Mouse (Mus musculus): ENCODE results near the gene Ltbr. TPM values are rescaled to one million over a fixed set of nuclear protein-coding genes. Genes with fewer than 3 reads are reported as not detected.
A peak's percentile ranks its signal among the peaks of the same experiment; 100 is the strongest.

The Ltbr gene
- polyA plus RNA-seq, 1 experiment from 2014 or later: 69.8 TPM

GRCm38 (mm10) chr6:125318981-125319918, 5.6 kb upstream of the Ltbr start:
- H3K4me2 ChIP-seq (ENCODE audit: low read length): no peak overlapping the region
- ATAC-seq (replicated peaks; ENCODE audit: low FRiP score, low read depth): no peak
- 69% methylated on average over 15 of the region's 15 CpGs for WGBS

GRCm38 (mm10) chr6:125317077-125317476, 3.4 kb upstream of the Ltbr start:
- no peaks in the 10 kb centered on the region for H3K9me3 ChIP-seq (replicated peaks; ENCODE audit: low read length)
- no peak overlapping the region for H3K9ac ChIP-seq (ENCODE audit: low read depth, low read length)
- no peaks in the 10 kb centered on the region for H3K36me3 ChIP-seq (ENCODE audit: insufficient read depth, low read length)
- TF ChIP-seq CTCF (IDR thresholded peaks at IDR 0.05; ENCODE audit: low read depth): no peak
- peaks cover 16% of the 10 kb centered on the region; the same call in 1 of the 2 replicates for H3K4me1 ChIP-seq (replicated peaks; ENCODE audit: insufficient read depth, low read length)
- H3K4me3 ChIP-seq (replicated peaks; ENCODE audit: low read depth, low read length): no peak overlapping the region
- H3K4me2 ChIP-seq (ENCODE audit: low read length): no peak overlapping the region
- H3K27ac ChIP-seq: no peak overlapping the region
- ATAC-seq (replicated peaks; ENCODE audit: low FRiP score, low read depth) (no peak), DNase-seq (ENCODE audit: low spot score) (no peak)
- no peaks in the 10 kb centered on the region for H3K27me3 ChIP-seq (ENCODE audit: insufficient read depth, low read length)
- 50% methylated on average over 7 of the region's 7 CpGs for WGBS

More at GRCm38 (mm10) chr6:125318981-125319918, 5.6 kb upstream of the Ltbr start:
- Histone ChIP-seq H3K4me3 (replicated peaks; ENCODE audit: low read depth, low read length) (no peak overlapping the region), H3K9me3 (replicated peaks; ENCODE audit: low read length) (no peaks in the 10 kb centered on the region), H3K36me3 (ENCODE audit: insufficient read depth, low read length) (no peaks in the 10 kb centered on the region), H3K9ac (ENCODE audit: low read depth, low read length) (no peak overlapping the region), H3K27ac (peak overlapping the region; percentile 74), H3K27me3 (ENCODE audit: insufficient read depth, low read length) (no peaks in the 10 kb centered on the region), H3K4me1 (replicated peaks; ENCODE audit: insufficient read depth, low read length) (peaks cover 5% of the 10 kb centered on the region; the same call in 1 of the 2 replicates)
- TF ChIP-seq CTCF (IDR thresholded peaks at IDR 0.05; ENCODE audit: low read depth): no peak
- no peak for DNase-seq (ENCODE audit: low spot score)

DNA sequence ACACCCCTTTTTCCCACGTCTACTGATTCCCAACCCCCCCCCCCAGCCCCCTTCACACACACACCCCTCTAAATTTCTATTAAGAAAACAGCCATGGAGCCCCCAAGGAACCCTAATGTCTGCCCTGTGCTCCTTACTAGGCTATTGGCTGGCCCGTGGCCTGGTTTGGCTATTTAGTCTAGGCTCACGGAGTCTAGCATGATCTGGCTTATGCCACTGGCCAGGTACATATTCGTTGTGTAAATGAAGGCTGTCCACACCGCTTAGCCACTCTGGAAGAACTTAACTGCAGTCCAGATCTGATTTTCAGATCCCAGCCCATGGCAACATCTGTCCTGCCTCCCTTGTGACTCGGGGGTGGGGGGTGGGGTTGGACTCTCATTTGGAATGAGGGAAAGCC, 1.1 kb upstream of the Ltbr start:
- H3K9me3 ChIP-seq (replicated peaks; ENCODE audit: low read length): no peaks in the 10 kb centered on the region
- H3K36me3 ChIP-seq (ENCODE audit: insufficient read depth, low read length): 0 out of 2 replicates have a peak, but pooled peaks cover 3% of the 10 kb centered on the region
- no peak overlapping the region for H3K9ac ChIP-seq (ENCODE audit: low read depth, low read length)
- H3K27ac ChIP-seq: peak overlapping the region; percentile 89; the same call in 1 of the 2 replicates
- H3K4me2 ChIP-seq (ENCODE audit: low read length): no peak overlapping the region
- no peaks in the 10 kb centered on the region for H3K27me3 ChIP-seq (ENCODE audit: insufficient read depth, low read length)
- no peak for TF ChIP-seq CTCF (IDR thresholded peaks at IDR 0.05; ENCODE audit: low read depth)
- WGBS: 62% methylated on average over 6 of the region's 6 CpGs
- no peak overlapping the region for H3K4me3 ChIP-seq (replicated peaks; ENCODE audit: low read depth, low read length)
- peaks cover 21% of the 10 kb centered on the region; the same call in 1 of the 2 replicates for H3K4me1 ChIP-seq (replicated peaks; ENCODE audit: insufficient read depth, low read length)
- ATAC-seq (replicated peaks; ENCODE audit: low FRiP score, low read depth) (no peak), DNase-seq (ENCODE audit: low spot score) (no peak)

DNA sequence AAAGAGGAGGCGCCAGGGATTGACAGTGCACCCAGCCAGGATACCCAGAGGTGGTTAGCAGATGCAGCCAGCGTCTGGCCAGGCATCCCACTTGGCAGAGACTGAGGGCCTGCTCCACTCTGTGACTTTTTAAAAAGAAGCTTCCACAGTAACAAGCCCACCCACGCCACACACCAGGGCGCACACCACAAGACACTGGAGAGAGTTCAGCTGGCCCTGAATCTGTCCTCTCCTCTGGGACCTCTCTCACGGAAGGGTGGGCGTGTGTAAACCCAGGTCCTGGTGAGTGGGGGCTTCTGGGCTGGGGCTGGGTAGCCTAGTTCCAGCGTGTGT, 512 bp upstream of the Ltbr start:
- peak; percentile 18; the same call in 1 of the 2 replicates for ATAC-seq (replicated peaks; ENCODE audit: low FRiP score, low read depth)
- peaks cover 21% of the 10 kb centered on the region; the same call in 1 of the 2 replicates for H3K4me1 ChIP-seq (replicated peaks; ENCODE audit: insufficient read depth, low read length)
- no peak for TF ChIP-seq CTCF (IDR thresholded peaks at IDR 0.05; ENCODE audit: low read depth)
- peak overlapping the region; percentile 84 for H3K4me2 ChIP-seq (ENCODE audit: low read length)
- no peaks in the 10 kb centered on the region for H3K27me3 ChIP-seq (ENCODE audit: insufficient read depth, low read length)
- H3K4me3 ChIP-seq (replicated peaks; ENCODE audit: low read depth, low read length): peak overlapping the region; percentile 62
- peak overlapping the region; percentile 92 for H3K9ac ChIP-seq (ENCODE audit: low read depth, low read length)
- H3K27ac ChIP-seq: peak overlapping the region; percentile 89
- H3K9me3 ChIP-seq (replicated peaks; ENCODE audit: low read length): no peaks in the 10 kb centered on the region
- DNase-seq (ENCODE audit: low spot score): no peak
- peaks cover 7% of the 10 kb centered on the region for H3K36me3 ChIP-seq (ENCODE audit: insufficient read depth, low read length)
- 32% methylated on average over 7 of the region's 7 CpGs for WGBS

- no peak for DNase-seq (ENCODE audit: low spot score)
- no peak for TF ChIP-seq CTCF (IDR thresholded peaks at IDR 0.05; ENCODE audit: low read depth)
- no peaks in the 10 kb centered on the region for H3K9me3 ChIP-seq (replicated peaks; ENCODE audit: low read length)
- peak overlapping the region; percentile 62 for H3K4me3 ChIP-seq (replicated peaks; ENCODE audit: low read depth, low read length)
- H3K9ac ChIP-seq (ENCODE audit: low read depth, low read length): peak overlapping the region; percentile 92
- peaks cover 13% of the 10 kb centered on the region for H3K36me3 ChIP-seq (ENCODE audit: insufficient read depth, low read length)
- WGBS: 39% methylated on average over 22 of the region's 22 CpGs
- H3K27ac ChIP-seq: peak overlapping the region; percentile 89
- peaks cover 21% of the 10 kb centered on the region; the same call in 1 of the 2 replicates for H3K4me1 ChIP-seq (replicated peaks; ENCODE audit: insufficient read depth, low read length)
- peak overlapping the region; percentile 84 for H3K4me2 ChIP-seq (ENCODE audit: low read length)
- no peak for ATAC-seq (replicated peaks; ENCODE audit: low FRiP score, low read depth)
- no peaks in the 10 kb centered on the region for H3K27me3 ChIP-seq (ENCODE audit: insufficient read depth, low read length)
Observed at GRCm38 (mm10) chr6:125312581-125313355, 917 bp downstream of the Ltbr start.

GRCm38 (mm10) chr6:125312171-125312570, 1.5 kb downstream of the Ltbr start:
- ATAC-seq (replicated peaks; ENCODE audit: low FRiP score, low read depth) (no peak), DNase-seq (ENCODE audit: low spot score) (no peak)
- peak overlapping the region; percentile 62; the same call in 1 of the 2 replicates for H3K4me3 ChIP-seq (replicated peaks; ENCODE audit: low read depth, low read length)
- H3K9me3 ChIP-seq (replicated peaks; ENCODE audit: low read length): no peaks in the 10 kb centered on the region
- peak overlapping the region; percentile 84 for H3K4me2 ChIP-seq (ENCODE audit: low read length)
- no peak for TF ChIP-seq CTCF (IDR thresholded peaks at IDR 0.05; ENCODE audit: low read depth)
- peaks cover 21% of the 10 kb centered on the region; the same call in 1 of the 2 replicates for H3K4me1 ChIP-seq (replicated peaks; ENCODE audit: insufficient read depth, low read length)
- peaks cover 15% of the 10 kb centered on the region for H3K36me3 ChIP-seq (ENCODE audit: insufficient read depth, low read length)
- WGBS: 70% methylated on average over 9 of the region's 9 CpGs
- no peak overlapping the region for H3K27ac ChIP-seq
- no peaks in the 10 kb centered on the region for H3K27me3 ChIP-seq (ENCODE audit: insufficient read depth, low read length)
- peak overlapping the region; percentile 24; the same call in 1 of the 2 replicates for H3K9ac ChIP-seq (ENCODE audit: low read depth, low read length)
